Mouse (Mus musculus) WW6 (cell line): Measurements from ENCODE around the gene Gm13539.
"Not testable (repeated sequence)": the region's sequence is repeated elsewhere in the genome, so short reads cannot be mapped to it uniquely, and the experiment has no call there.

Experiments used
- DNase-seq: peaks from one replicate; pipeline ENCODE4 v3.0.0-alpha.2; 2013; ENCODE audit warnings: low read depth, low spot score

Gene Gm13539

GRCm38 (mm10) chr2:25781957-25782356 lies at the start of gene Gm13539:
TSS of gene Gm13539 (plus strand) at chr2:25782257.
- no peak for DNase-seq

- no peak for DNase-seq
These were observed 48.7 kb upstream of the Gm13539 start for GRCm38 (mm10) chr2:25733199-25733930.

GRCm38 (mm10) chr2:25736709-25737108 lies 45.3 kb upstream of the Gm13539 start, which contains the start of gene Obp2b:
TSS of gene Obp2b (plus strand) at chr2:25737009.
- not testable (repeated sequence) for DNase-seq

GRCm38 (mm10) chr2:25741671-25742070 lies 40.4 kb upstream of the Gm13539 start:
- no peak for DNase-seq

DNA sequence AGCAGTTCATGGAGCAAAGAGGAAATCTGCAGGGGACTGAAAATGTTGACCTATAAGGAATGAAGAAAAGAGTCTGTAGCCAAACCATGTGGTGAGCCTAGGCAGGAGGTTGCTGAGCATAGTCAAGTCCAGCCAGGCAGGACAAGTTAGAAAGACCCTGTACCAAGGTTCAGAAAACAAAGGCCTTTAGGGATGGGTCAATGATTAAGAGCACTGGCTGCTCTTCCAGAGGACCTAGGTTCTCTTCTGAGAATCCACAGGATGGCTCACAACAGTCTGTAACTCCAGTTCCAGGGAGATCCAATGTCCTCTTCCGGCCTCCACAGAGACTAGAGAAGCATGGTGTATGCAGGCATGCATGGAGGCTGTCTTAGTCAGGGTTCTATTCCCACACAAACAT lies 27.9 kb upstream of the Gm13539 start:
- DNase-seq = no peak

- no peak for DNase-seq
These were observed 23.9 kb upstream of the Gm13539 start for GRCm38 (mm10) chr2:25758064-25758625.

DNA sequence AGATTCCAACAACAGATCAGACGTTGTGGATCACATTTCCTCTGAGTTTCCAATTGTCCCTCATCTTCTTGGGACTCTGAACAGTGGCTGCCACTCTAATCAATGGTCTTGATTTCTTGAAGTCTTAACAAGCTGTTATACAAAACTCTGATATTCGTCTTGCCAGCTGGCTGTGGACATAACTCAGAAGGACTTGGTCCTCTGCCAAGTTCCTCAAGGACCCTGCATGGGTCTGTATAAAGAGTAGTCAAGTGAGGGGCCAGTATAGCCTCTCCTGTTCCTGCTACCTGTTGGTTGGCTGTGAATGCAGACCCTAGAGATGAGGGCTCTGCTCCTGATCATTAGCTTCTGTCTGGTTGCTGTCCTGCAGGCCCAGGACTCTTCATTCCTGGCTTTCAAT lies 16.8 kb upstream of the Gm13539 start, which contains the start of gene Lcn3:
TSS of gene Lcn3 (plus strand) at position 301 of the 400 bp plus-strand sequence.
- no peak for DNase-seq

DNA sequence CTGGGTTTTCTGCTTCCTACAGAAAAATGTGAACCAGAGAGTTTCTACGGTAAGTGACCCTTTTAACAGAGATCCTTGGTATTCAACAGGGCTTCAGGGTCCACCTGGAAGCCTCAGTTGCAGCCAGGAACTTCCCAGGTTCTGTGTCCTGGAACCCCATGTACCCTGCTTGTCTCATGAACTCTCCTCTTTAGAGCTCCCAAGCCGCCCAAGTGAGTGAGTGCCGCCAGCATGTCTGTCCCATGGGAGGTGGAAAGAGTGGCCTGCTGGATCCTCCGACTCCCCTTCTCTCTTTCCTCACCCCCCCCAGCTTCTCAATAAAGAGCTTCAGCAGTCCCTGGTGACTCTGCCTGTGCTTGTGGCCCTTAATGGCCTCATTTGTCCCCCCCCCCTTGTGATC lies 14.3 kb upstream of the Gm13539 start:
- DNase-seq = no peak

GRCm38 (mm10) chr2:25773507-25773906 lies 8.6 kb upstream of the Gm13539 start:
- DNase-seq = no peak

DNA sequence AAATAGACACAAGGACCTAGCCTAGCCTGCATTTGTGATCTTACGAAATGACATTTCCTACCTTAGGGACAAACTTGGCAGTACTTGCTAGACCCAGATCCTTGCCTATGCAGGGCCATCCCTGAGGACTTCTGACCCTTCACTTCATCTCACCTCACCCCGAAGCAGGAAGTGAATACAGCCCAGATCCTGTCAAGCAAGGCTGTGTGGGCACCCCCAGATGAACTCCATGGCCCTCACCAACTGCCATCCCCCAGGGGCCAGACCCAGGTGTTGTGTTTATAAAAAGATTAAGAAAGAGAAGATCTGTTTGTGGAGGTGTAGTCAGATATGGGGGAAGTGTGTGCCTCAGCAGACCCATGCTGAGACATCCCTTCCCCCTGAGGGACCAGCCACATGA lies 7.4 kb upstream of the Gm13539 start:
- DNase-seq = no peak

DNA sequence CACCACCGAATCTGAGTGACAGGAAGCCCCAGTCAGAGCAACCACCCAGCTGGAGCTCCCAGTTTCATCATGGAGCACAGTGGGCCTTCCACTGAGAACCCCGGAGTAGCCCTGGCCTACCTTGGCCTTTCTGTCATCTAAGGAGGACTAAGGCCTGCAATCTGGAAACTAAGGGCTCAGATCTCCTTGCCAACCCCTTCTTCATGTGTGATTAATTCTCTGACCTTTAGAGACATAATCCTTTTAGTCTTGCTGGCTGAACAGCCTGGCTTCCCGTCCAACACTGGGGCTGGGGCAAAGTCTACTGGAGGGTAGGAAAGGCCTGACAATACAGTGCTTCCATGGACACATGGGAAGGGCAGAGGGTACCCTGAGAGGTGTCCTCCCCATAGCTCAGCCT lies 6.1 kb upstream of the Gm13539 start:
- DNase-seq = no peak

DNA sequence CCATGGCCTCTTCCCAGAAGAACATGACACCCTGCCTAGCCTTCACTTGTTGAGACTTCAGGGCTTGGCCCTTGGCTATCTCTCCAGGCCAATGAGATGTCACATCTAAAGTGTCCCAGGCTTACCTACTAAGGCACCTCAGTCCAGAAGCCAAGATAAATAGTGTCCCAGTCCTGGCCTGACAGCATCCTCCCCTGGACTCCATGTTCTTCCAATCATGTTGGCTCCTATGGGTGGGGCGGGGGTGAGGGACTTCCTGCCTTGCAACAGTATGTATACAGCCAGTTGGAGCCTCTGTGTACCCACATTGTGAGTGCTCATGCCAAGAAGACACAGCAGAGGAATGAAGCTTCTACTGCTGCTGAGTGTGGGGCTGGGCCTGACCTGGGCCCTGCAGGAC lies 5.3 kb upstream of the Gm13539 start, which contains the start of gene Lcn11:
TSS of gene Lcn11 (plus strand) at position 301 of the 400 bp plus-strand sequence.
- no peak for DNase-seq

DNA sequence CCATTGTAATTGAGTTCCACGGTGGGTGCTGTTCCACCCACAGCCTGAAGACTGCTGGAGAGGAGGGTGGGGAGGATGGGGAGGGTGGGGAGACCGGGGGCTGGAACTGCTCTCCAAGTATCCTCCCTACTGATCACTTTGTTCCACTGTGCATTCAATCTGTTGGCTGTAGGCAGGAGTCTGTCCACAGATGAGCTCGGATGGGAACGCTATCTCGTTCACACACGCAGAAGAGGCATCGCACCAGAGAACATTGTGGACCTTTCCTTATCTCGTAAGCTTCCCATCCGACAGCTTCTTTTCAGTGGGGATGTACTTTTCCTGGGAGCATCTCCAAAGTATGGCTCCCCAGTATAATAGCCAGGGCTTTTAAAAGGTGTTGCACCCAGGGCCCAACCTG lies 3.0 kb upstream of the Gm13539 start:
- no peak for DNase-seq

GRCm38 (mm10) chr2:25780921-25781320 lies 1.1 kb upstream of the Gm13539 start:
- no peak for DNase-seq

DNA sequence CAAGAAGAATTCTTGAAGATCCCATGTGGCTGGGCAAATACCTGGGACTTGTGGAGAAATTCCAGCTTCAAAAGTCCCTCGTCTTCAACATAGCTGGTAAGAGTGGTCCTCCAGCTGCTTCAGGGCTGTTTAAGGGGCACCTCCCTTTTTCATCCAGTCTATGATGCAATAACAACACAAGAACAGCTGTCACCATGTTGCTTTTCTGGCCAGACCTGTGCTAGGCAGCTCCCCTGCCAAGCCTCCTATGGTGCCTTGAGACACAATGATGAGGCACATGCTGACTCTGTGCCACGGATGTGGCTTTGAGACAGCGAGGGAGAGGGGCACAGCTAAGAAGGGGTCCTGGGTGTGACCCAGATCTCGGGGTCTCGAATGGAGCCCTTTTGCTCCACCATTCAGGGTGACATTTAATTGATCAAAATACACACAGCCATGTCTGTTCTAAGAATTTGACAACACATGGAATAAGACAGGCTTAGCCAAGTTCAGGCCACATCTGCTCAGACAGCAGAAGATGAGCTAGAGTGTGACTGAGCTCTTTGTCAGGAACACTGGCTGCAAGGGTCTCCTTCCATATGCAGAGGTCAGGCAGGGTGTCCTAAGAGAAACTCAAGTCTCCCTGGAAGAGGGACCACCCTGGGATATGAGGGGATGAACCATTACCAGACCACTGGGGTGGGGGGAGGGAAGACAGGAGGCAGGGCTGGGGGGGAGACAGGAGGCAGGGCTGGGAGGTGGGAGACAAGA lies 3.7 kb downstream of the Gm13539 start:
- DNase-seq = no peak

DNA sequence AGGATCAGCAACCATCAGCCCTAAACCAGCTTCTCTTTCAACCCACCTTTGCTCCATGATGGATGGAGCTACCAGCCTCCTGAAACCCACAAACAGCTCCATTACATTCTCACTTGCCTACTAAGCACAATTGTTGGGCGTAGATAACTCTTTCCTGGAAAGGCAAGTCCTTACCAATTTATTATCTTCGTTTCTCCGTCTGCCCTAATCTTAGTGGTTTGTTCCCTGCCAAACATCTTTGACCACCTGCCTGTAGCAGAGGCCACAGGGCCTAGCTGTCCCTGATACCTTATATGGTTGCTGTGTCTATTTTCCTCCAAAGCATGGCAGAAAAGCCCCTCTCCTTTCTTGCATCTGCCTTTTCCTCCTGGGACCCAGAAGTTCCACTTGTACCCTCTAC lies 7.0 kb downstream of the Gm13539 start:
- DNase-seq = no peak

GRCm38 (mm10) chr2:25797635-25798034 lies 15.6 kb downstream of the Gm13539 start:
- DNase-seq = no peak

DNA sequence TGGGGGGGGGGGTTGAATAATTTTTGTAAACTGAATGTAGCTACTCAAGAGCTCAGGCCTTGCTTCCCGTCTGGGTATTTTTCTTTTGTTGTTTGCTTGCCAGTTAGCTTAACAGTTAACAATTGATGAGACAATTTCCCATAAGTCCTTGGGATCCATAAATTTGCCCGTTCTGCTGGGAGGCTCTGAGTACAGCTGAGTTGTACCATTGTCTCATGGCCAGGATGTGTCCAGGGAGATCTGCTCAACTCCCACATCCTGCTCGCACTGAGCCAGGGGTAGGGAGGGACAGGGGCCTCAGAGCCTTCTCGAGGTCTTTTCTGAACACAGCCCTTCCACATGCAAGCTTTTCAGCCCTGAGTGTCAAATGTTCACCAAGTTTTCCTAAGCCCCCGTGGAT lies 16.0 kb downstream of the Gm13539 start:
- no peak for DNase-seq

DNA sequence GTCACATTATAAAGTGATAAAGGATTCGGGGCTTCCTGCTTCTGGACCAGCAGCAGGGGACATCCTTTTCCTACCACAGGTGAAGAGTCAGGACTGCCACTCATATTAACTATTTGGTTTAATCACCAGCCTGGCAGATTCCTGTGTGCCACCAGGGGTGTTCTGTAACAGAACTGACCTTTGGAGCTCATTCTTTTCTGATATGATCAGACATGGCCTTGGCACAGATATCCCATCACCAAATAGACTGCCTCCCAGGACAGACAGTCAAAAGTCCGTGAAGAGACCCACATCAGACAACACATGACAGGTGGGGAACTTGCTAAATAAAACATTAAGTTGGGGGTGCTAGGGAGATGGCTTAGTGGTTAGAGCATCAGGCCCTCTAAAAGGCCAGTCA lies 29.7 kb downstream of the Gm13539 start:
- DNase-seq = no peak

DNA sequence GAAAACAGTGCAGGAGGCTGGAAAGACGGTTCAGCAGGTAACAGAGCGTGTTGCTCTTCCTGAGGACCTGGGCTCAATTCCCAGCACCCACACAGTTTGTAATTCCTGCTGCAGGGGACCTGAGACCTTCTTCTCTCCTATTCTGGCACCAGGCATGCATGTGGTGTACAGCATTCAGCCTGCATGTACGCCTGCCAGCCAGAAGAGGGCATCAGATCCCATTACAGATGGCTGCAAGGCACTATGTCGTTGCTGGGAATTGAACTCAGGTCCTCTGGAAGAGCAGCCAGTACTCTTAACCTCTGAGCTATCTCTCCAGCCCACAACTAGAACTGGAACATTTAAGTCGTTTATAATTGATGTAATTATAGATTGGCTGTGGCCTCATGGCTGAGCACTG lies 31.3 kb downstream of the Gm13539 start:
- no peak for DNase-seq

- DNase-seq = not testable (repeated sequence)
These were observed 33.7 kb downstream of the Gm13539 start, which contains the start of gene Glt6d1 for GRCm38 (mm10) chr2:25815748-25816147. TSS of gene Glt6d1 (minus strand) at chr2:25815848.

DNA sequence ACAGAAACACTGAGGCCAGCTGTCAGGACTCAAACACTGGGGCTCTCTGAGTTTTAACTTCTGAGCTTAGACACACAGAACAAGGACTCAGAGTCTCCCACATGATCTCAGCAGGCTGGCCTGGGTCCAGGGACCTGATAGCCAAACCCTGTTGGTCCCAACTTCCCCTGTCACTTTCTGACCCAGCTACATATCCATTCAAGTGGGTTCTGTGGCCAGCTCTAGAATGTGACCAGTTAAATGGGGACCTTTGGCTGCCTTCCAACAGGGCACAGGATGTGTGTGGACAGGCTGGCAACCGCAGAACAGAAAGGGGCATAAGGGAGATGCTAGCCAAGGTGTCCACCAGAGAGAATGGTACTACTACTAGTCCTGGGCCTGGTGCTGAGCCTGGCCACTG lies 40.7 kb downstream of the Gm13539 start, which contains the start of gene Lcn9:
TSS of gene Lcn9 (plus strand) at position 348 of the 400 bp plus-strand sequence.
- DNase-seq = no peak
